Mouse (Mus musculus): ENCODE results near the gene Smarcb1. TPM values are rescaled to one million over a fixed set of nuclear protein-coding genes. Genes with fewer than 3 reads are reported as not detected.
A peak's percentile ranks its signal among the peaks of the same experiment; 100 is the strongest.

Gene Smarcb1
- total and polyA plus RNA-seq, 3 experiments = 76.2 to 96.0 (median 94.9) TPM

- no peak overlapping the region for H3K27ac ChIP-seq (ENCODE audit: insufficient read depth, low read depth)
These were observed 38.8 kb downstream of the Smarcb1 start for GRCm38 (mm10) chr10:75882433-75883231.

GRCm38 (mm10) chr10:75881578-75882432 lies 39.6 kb downstream of the Smarcb1 start:
- in situ Hi-C loops (cut with MboI; ENCODE audit: low pct_ligation_motif_present, low pct_unique_long_range_greater_than_20kb, low sequenced_read_pairs) = loop anchor here (10.0 kb wide), 2 partner anchors 73 to 323 kb away; partner anchors contain the start of gene Gm5134
- H3K4me1 ChIP-seq (ENCODE audit: control insufficient read depth in 1 of 2, insufficient read depth in 2 of 2) = peaks cover 1 to 7% of the 10 kb centered on the region in 2 experiments; a peak in 2 of 4 replicates
- H3K9ac ChIP-seq (ENCODE audit: insufficient read depth, low read depth) = no peak overlapping the region
- no peak overlapping the region for H3K27ac ChIP-seq (ENCODE audit: insufficient read depth, low read depth)
- H3K27me3 ChIP-seq (replicated peaks) = no peaks in the 10 kb centered on the region
- DNase-seq (ENCODE audit: extremely low read depth) = no peak
- H3K4me2 ChIP-seq (ENCODE audit: insufficient read depth, low read depth, poor library complexity, severe bottlenecking) = no peak overlapping the region
- no peak for TF ChIP-seq POLR2A (IDR thresholded peaks at IDR 0.05; ENCODE audit: low read depth, low read length)
- TF ChIP-seq ZMIZ1 (IDR thresholded peaks at IDR 0.05; ENCODE audit: low read depth, low read length) = no peak
- no peak for TF ChIP-seq CTCF (conservative IDR thresholded peaks at IDR 0.05 in 1 of 2, IDR thresholded peaks at IDR 0.05 in 1 of 2; ENCODE audit: low read depth in 2 of 2, low read length in 2 of 2)
- H3K36me3 ChIP-seq (replicated peaks in 1 of 2; ENCODE audit: control insufficient read depth in 1 of 2, insufficient read depth in 1 of 2, low read length in 1 of 2) = no peaks in the 10 kb centered on the region
- H3K79me2 ChIP-seq (replicated peaks; ENCODE audit: control insufficient read depth, extremely low read depth, insufficient read depth, poor library complexity, severe bottlenecking) = no peaks in the 10 kb centered on the region
- H3K4me3 ChIP-seq (replicated peaks in 1 of 3; ENCODE audit: low read depth in 2 of 3, low read length in 2 of 3, poor library complexity in 1 of 3) = no peak overlapping the region
- dilution Hi-C loops (cut with MboI; ENCODE audit: extremely low pct_ligation_motif_present, extremely low pct_unique_long_range_greater_than_20kb, low sequenced_read_pairs) = no loop called here
- H3K9me3 ChIP-seq (replicated peaks; ENCODE audit: low read length) = no peaks in the 10 kb centered on the region

More at GRCm38 (mm10) chr10:75882433-75883231, 38.8 kb downstream of the Smarcb1 start:
- Histone ChIP-seq H3K4me3 (replicated peaks in 1 of 3; ENCODE audit: low read depth in 2 of 3, low read length in 2 of 3, poor library complexity in 1 of 3) (no peak overlapping the region), H3K36me3 (replicated peaks in 1 of 2; ENCODE audit: control insufficient read depth in 1 of 2, insufficient read depth in 1 of 2, low read length in 1 of 2) (no peaks in the 10 kb centered on the region), H3K4me1 (ENCODE audit: control insufficient read depth in 1 of 2, insufficient read depth in 2 of 2) (peaks cover 4 to 14% of the 10 kb centered on the region in 2 experiments; a peak in 2 of 4 replicates), H3K4me2 (ENCODE audit: insufficient read depth, low read depth, poor library complexity, severe bottlenecking) (peak overlapping the region; percentile 52; the same call in 1 of the 2 replicates), H3K27me3 (replicated peaks) (no peaks in the 10 kb centered on the region), H3K9me3 (replicated peaks; ENCODE audit: low read length) (no peaks in the 10 kb centered on the region), H3K9ac (ENCODE audit: insufficient read depth, low read depth) (no peak overlapping the region), H3K79me2 (replicated peaks; ENCODE audit: control insufficient read depth, extremely low read depth, insufficient read depth, poor library complexity, severe bottlenecking) (no peaks in the 10 kb centered on the region)
- no peak for DNase-seq (ENCODE audit: extremely low read depth)
- no peak for TF ChIP-seq MEF2A (IDR thresholded peaks at IDR 0.05; ENCODE audit: borderline replicate concordance, low read depth, low read length)
- TF ChIP-seq PAX5 (IDR thresholded peaks at IDR 0.05; ENCODE audit: low read length) = no peak
- no peak for TF ChIP-seq JUND (conservative IDR thresholded peaks at IDR 0.05; ENCODE audit: low read depth, low read length)
- TF ChIP-seq TCF12 (IDR thresholded peaks at IDR 0.05; ENCODE audit: low read depth, low read length) = no peak
- no peak for TF ChIP-seq ZKSCAN1 (IDR thresholded peaks at IDR 0.05; ENCODE audit: borderline replicate concordance, low read depth, low read length)
- no peak for TF ChIP-seq SIN3A (IDR thresholded peaks at IDR 0.05; ENCODE audit: low read length)
- no peak for TF ChIP-seq BHLHE40 (IDR thresholded peaks at IDR 0.05; ENCODE audit: low read depth, low read length)
- no peak for TF ChIP-seq MYC (IDR thresholded peaks at IDR 0.05; ENCODE audit: low read depth, low read length)
- TF ChIP-seq ETS1 (conservative IDR thresholded peaks at IDR 0.05; ENCODE audit: low read depth, low read length) = no peak
- TF ChIP-seq ZC3H11A (IDR thresholded peaks at IDR 0.05; ENCODE audit: low read depth, low read length) = no peak
- no peak for TF ChIP-seq CHD1 (IDR thresholded peaks at IDR 0.05; ENCODE audit: low read depth, low read length)
- no peak for TF ChIP-seq NELFE (IDR thresholded peaks at IDR 0.05; ENCODE audit: low read depth, low read length)
- TF ChIP-seq IRF4 (IDR thresholded peaks at IDR 0.05; ENCODE audit: low read depth, low read length) = no peak
- TF ChIP-seq MAX (IDR thresholded peaks at IDR 0.05; ENCODE audit: low read length) = no peak
- no peak for TF ChIP-seq CHD2 (IDR thresholded peaks at IDR 0.05; ENCODE audit: low read length)
- in situ Hi-C loops (cut with MboI; ENCODE audit: low pct_ligation_motif_present, low pct_unique_long_range_greater_than_20kb, low sequenced_read_pairs) (loop anchor here (10.0 kb wide), 2 partner anchors 72 to 322 kb away; partner anchors contain the start of gene Gm5134), dilution Hi-C loops (cut with MboI; ENCODE audit: extremely low pct_ligation_motif_present, extremely low pct_unique_long_range_greater_than_20kb, low sequenced_read_pairs) (no loop called here)
